Mouse (Mus musculus) lung, postnatal 0 days (tissue): Measurements from ENCODE around the gene Gm17617.

Source experiments
- CTCF ChIP-seq: IDR thresholded peaks from 2 replicates; pipeline ENCODE4 v1.5.1; 2016; ENCODE audit warnings: antibody characterized with exemption, mild to moderate bottlenecking
- EP300 ChIP-seq: IDR thresholded peaks from 2 replicates; pipeline ENCODE4 v1.6.1; 2016; ENCODE audit warnings: antibody characterized with exemption, mild to moderate bottlenecking, control low read depth

DNA sequence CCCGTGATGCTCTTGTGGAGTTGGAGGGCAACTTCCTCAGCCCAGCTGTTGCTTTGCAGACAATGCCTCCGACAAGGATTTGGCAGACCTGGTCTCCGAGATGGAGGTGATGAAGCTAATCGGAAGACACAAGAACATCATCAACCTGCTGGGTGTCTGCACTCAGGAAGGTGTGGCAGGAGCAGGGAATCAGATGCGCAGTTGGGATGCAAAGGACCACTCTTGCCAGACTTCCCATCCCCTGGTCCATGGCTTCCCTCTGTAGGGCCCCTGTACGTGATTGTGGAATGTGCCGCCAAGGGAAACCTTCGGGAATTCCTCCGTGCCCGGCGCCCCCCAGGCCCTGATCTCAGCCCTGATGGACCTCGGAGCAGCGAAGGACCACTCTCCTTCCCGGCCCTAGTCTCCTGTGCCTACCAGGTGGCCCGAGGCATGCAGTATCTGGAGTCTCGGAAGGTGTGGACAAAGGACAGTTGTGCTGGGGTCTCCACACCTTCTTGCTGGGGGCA is 32.5 kb upstream of the Gm17617 start:
- TF ChIP-seq CTCF (no peak), EP300 (no peak)
